Mouse (Mus musculus): Measurements from ENCODE around the gene Oosp1. TPM values are rescaled to one million over a fixed set of nuclear protein-coding genes. Genes with fewer than 3 reads are reported as not detected.

The Oosp1 gene
- polyA plus RNA-seq, 1 experiment from 2014 or later = not detected

DNA sequence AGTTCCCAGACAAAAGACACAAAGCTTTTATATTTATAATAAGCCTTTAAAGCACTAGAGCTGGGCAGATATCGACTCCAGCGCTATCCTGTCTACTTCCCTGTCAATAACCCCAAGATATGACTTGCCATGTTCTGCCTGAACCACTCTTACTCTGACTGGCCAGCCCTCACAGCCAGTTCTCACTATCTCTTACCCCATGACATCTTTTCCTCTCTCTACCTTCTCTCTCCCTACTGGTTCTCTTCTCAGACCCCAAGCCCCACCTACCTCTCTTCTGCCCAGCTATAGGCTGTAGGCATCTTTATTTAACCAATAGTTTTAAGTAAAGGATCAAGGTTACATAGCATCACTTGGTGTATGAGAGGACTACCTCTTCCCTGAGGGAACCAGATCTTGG is 56.6 kb downstream of the Oosp1 start:
- no peaks in the 10 kb centered on the region for H3K27me3 ChIP-seq (ENCODE audit: control insufficient read depth, insufficient read depth, low read length)
- H3K4me2 ChIP-seq (ENCODE audit: low read depth, low read length) = no peak overlapping the region
- H3K4me3 ChIP-seq (replicated peaks; ENCODE audit: low read length) = no peak overlapping the region
- H3K27ac ChIP-seq (ENCODE audit: low read length) = no peak overlapping the region
- H3K9ac ChIP-seq (ENCODE audit: low read length) = no peak overlapping the region
- H3K9me3 ChIP-seq (replicated peaks; ENCODE audit: control insufficient read depth, low read length) = no peaks in the 10 kb centered on the region
- H3K4me1 ChIP-seq (ENCODE audit: control insufficient read depth, insufficient read depth, low read length) = no peaks in the 10 kb centered on the region
- 57% methylated on average over 2 of the region's 2 CpGs for WGBS
- no peak for ATAC-seq (ENCODE audit: insufficient read depth, low FRiP score)
- no peaks in the 10 kb centered on the region for H3K36me3 ChIP-seq (ENCODE audit: control insufficient read depth, insufficient read depth, low read length)

DNA sequence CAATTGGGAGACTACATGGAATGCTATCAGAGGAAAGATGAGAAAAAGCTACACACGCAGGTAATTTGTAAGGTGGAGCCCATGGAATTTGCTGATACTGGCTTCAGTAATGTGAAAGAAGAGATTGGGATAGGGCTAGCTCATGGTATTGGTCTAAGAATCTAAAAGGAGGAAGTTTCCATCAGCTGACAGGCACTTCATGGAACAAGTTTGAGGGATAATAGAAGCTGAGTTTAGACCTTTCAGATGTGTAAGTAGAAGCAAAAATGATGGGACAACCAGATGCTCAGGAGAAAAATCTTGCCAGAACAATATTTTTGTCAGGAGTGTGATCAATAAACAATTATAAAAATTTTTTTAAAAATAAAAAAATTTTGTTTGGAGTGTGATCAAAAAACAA is 57.2 kb downstream of the Oosp1 start:
- WGBS = 80% methylated on average over 1 of the region's 1 CpGs
- Histone ChIP-seq H3K9ac (ENCODE audit: low read length) (no peak overlapping the region), H3K27ac (ENCODE audit: low read length) (no peak overlapping the region), H3K4me1 (ENCODE audit: control insufficient read depth, insufficient read depth, low read length) (no peaks in the 10 kb centered on the region), H3K4me2 (ENCODE audit: low read depth, low read length) (no peak overlapping the region), H3K36me3 (ENCODE audit: control insufficient read depth, insufficient read depth, low read length) (no peaks in the 10 kb centered on the region), H3K9me3 (replicated peaks; ENCODE audit: control insufficient read depth, low read length) (no peaks in the 10 kb centered on the region), H3K27me3 (ENCODE audit: control insufficient read depth, insufficient read depth, low read length) (no peaks in the 10 kb centered on the region), H3K4me3 (replicated peaks; ENCODE audit: low read length) (no peak overlapping the region)
- no peak for ATAC-seq (ENCODE audit: insufficient read depth, low FRiP score)

DNA sequence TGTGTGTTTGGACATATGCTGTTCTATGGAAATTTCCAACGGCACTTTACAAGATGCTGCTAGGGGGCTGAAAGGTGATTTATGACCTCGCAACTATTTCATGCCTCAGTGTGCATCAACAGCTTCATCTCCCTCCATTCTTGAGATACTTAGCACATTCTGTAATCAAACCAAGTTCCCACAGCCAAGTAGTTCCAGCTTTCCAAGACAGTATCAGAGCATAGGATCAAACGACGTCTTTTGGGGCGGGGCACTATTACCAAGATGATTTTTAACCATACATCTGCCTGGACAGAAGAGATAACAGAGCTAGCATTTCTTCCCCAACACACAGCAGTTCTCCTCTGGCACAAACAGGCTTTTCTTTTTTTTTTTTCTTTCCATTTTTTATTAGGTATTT is 65.7 kb downstream of the Oosp1 start:
- Histone ChIP-seq H3K4me2 (ENCODE audit: low read depth, low read length) (no peak overlapping the region), H3K9ac (ENCODE audit: low read length) (no peak overlapping the region), H3K27me3 (ENCODE audit: control insufficient read depth, insufficient read depth, low read length) (no peaks in the 10 kb centered on the region), H3K4me1 (ENCODE audit: control insufficient read depth, insufficient read depth, low read length) (no peaks in the 10 kb centered on the region), H3K36me3 (ENCODE audit: control insufficient read depth, insufficient read depth, low read length) (no peaks in the 10 kb centered on the region), H3K4me3 (replicated peaks; ENCODE audit: low read length) (no peak overlapping the region), H3K9me3 (replicated peaks; ENCODE audit: control insufficient read depth, low read length) (no peaks in the 10 kb centered on the region), H3K27ac (ENCODE audit: low read length) (no peak overlapping the region)
- WGBS = 56% methylated on average over 5 of the region's 5 CpGs
- ATAC-seq (ENCODE audit: insufficient read depth, low FRiP score) = no peak

DNA sequence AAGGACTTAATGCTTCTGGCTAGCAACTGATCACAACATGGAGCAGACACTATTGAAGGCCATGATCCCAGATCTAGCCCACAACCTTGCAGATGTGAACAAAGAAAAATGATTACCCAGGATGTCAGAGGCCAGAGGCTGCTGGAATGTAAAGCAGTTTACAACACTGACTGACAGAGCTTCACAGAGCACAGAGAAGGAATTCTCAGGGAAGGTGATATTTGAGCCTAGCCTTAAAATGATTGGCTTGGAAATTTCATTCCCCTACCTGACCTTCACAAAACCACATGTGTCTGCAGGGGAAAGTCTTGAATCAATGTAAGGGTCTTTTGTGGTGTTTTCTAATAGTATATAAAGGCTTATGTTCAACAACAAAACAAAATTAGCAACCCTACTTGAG is 66.2 kb downstream of the Oosp1 start:
- Histone ChIP-seq H3K9ac (ENCODE audit: low read length) (no peak overlapping the region), H3K27ac (ENCODE audit: low read length) (no peak overlapping the region), H3K9me3 (replicated peaks; ENCODE audit: control insufficient read depth, low read length) (no peaks in the 10 kb centered on the region), H3K27me3 (ENCODE audit: control insufficient read depth, insufficient read depth, low read length) (no peaks in the 10 kb centered on the region), H3K36me3 (ENCODE audit: control insufficient read depth, insufficient read depth, low read length) (no peaks in the 10 kb centered on the region), H3K4me1 (ENCODE audit: control insufficient read depth, insufficient read depth, low read length) (no peaks in the 10 kb centered on the region), H3K4me3 (replicated peaks; ENCODE audit: low read length) (no peak overlapping the region), H3K4me2 (ENCODE audit: low read depth, low read length) (no peak overlapping the region)
- no peak for ATAC-seq (ENCODE audit: insufficient read depth, low FRiP score)

DNA sequence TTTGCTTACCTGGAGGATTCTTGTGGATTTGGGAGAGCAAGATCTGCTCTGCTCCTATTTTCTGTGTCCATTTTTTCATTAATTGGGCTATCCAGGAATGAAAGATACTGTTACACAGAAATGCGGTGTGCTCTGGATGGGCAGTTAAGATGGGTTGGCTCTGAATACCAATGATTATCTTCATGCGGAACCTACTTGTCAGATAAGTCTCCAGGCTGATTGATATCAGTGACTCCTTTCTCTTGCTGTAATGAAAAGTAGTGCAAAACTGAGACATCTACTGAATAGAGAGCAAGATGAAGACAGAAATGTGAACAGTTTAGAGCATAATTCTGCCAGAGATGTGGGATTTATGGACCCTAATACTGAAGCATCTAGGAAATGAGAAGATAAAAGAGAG is 67.4 kb downstream of the Oosp1 start, which contains the start of gene Ms4a2:
Ms4a2 (minus strand) TSS at position 169 of the 400 bp plus-strand sequence.
- Histone ChIP-seq H3K4me2 (ENCODE audit: low read depth, low read length) (no peak within 1 kb of the TSS), H3K9ac (ENCODE audit: low read length) (no peak within 1 kb of the TSS), H3K27ac (ENCODE audit: low read length) (no peak within 1 kb of the TSS), H3K36me3 (ENCODE audit: control insufficient read depth, insufficient read depth, low read length) (no peaks in the 10 kb centered on the region), H3K27me3 (ENCODE audit: control insufficient read depth, insufficient read depth, low read length) (no peaks in the 10 kb centered on the region), H3K9me3 (replicated peaks; ENCODE audit: control insufficient read depth, low read length) (no peaks in the 10 kb centered on the region), H3K4me3 (replicated peaks; ENCODE audit: low read length) (no peak within 1 kb of the TSS), H3K4me1 (ENCODE audit: control insufficient read depth, insufficient read depth, low read length) (no peaks in the 10 kb centered on the region)
- no peak for ATAC-seq (ENCODE audit: insufficient read depth, low FRiP score)
- 78% methylated on average over 2 of the region's 2 CpGs for WGBS

DNA sequence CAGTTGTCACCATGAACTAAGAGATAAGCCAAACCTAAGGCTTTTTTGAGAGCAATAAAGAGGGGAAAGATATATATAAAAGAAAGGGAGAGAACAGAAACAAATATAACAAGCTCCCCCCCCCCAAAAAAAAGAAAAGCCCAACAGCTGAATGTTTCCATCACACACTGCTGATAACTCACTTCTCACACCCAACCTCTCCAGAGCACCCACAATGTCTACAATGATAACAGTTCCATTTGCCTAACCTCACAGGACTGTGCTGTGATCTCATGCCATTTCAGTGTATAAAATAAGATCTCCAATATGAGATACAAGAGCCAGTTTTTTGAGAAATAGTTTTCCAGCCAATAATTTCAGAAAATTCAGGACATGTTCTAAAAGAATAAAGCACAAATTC is 73.0 kb downstream of the Oosp1 start:
- Histone ChIP-seq H3K36me3 (ENCODE audit: control insufficient read depth, insufficient read depth, low read length) (no peaks in the 10 kb centered on the region), H3K4me1 (ENCODE audit: control insufficient read depth, insufficient read depth, low read length) (no peaks in the 10 kb centered on the region), H3K9me3 (replicated peaks; ENCODE audit: control insufficient read depth, low read length) (no peaks in the 10 kb centered on the region), H3K4me3 (replicated peaks; ENCODE audit: low read length) (no peak overlapping the region), H3K4me2 (ENCODE audit: low read depth, low read length) (no peak overlapping the region), H3K27me3 (ENCODE audit: control insufficient read depth, insufficient read depth, low read length) (no peaks in the 10 kb centered on the region), H3K27ac (ENCODE audit: low read length) (no peak overlapping the region), H3K9ac (ENCODE audit: low read length) (no peak overlapping the region)
- no peak for ATAC-seq (ENCODE audit: insufficient read depth, low FRiP score)

Other genes with a start within 250 kb of the Oosp1 start
- gene Ms4a4b, start 247.6 kb downstream of the Oosp1 start, polyA plus RNA-seq (2015; fragmentation: Nextera tagmentation; extraction: Ambion mirVana) = 0.56 and 1.1 TPM in 2 replicates
- 9.3 and 12.4 TPM in 2 replicates for gene Ms4a6c, start 221.8 kb downstream of the Oosp1 start, polyA plus RNA-seq (2015; fragmentation: Nextera tagmentation; extraction: Ambion mirVana)
- gene Gm8369, start 205.2 kb downstream of the Oosp1 start, polyA plus RNA-seq (2015; fragmentation: Nextera tagmentation; extraction: Ambion mirVana) = 0.17 and 0.29 TPM in 2 replicates
- 7.4 and 8.4 TPM in 2 replicates for gene Ms4a6b, start 174.6 kb downstream of the Oosp1 start, polyA plus RNA-seq (2015; fragmentation: Nextera tagmentation; extraction: Ambion mirVana)
- gene Ms4a4d, start 154.3 kb downstream of the Oosp1 start, polyA plus RNA-seq (2015; fragmentation: Nextera tagmentation; extraction: Ambion mirVana) = 4.8 and 5.1 TPM in 2 replicates
- gene Ms4a6d, start 86.3 kb downstream of the Oosp1 start, polyA plus RNA-seq (2015; fragmentation: Nextera tagmentation; extraction: Ambion mirVana) = 5.3 and 6.6 TPM in 2 replicates
- gene Ms4a2, start 67.4 kb downstream of the Oosp1 start, polyA plus RNA-seq (2015; fragmentation: Nextera tagmentation; extraction: Ambion mirVana) = 0.34 and 1.1 TPM in 2 replicates
- gene Ms4a3, start 50.3 kb downstream of the Oosp1 start, polyA plus RNA-seq (2015; fragmentation: Nextera tagmentation; extraction: Ambion mirVana) = 1.4 and 1.6 TPM in 2 replicates
- gene Oosp2, start 30.6 kb downstream of the Oosp1 start, polyA plus RNA-seq (2015; fragmentation: Nextera tagmentation; extraction: Ambion mirVana) = not detected in 2 replicates
- gene Oosp3, start 5.9 kb upstream of the Oosp1 start, polyA plus RNA-seq (2015; fragmentation: Nextera tagmentation; extraction: Ambion mirVana) = not detected in 2 replicates
- 9.9 and 15.4 TPM in 2 replicates for gene Gif, start 56.4 kb upstream of the Oosp1 start, polyA plus RNA-seq (2015; fragmentation: Nextera tagmentation; extraction: Ambion mirVana)
- gene Mrpl16, start 79.2 kb upstream of the Oosp1 start, polyA plus RNA-seq (2015; fragmentation: Nextera tagmentation; extraction: Ambion mirVana) = 51.7 and 53.0 TPM in 2 replicates
- 20.2 and 22.7 TPM in 2 replicates for gene Stx3, start 128.3 kb upstream of the Oosp1 start, polyA plus RNA-seq (2015; fragmentation: Nextera tagmentation; extraction: Ambion mirVana)
- gene Olfr1417, start 148.1 kb upstream of the Oosp1 start, polyA plus RNA-seq (2015; fragmentation: Nextera tagmentation; extraction: Ambion mirVana) = 0.13 TPM in 1 of 2 replicates, not detected in the other
- not detected in 2 replicates for gene Olfr1418, start 169.9 kb upstream of the Oosp1 start, polyA plus RNA-seq (2015; fragmentation: Nextera tagmentation; extraction: Ambion mirVana)
- gene Olfr1419, start 184.0 kb upstream of the Oosp1 start, polyA plus RNA-seq (2015; fragmentation: Nextera tagmentation; extraction: Ambion mirVana) = not detected in 2 replicates
- 0.06 TPM in 1 of 2 replicates, not detected in the other for gene Olfr1420, start 195.4 kb upstream of the Oosp1 start, polyA plus RNA-seq (2015; fragmentation: Nextera tagmentation; extraction: Ambion mirVana)
- gene Patl1, start 221.2 kb upstream of the Oosp1 start, polyA plus RNA-seq (2015; fragmentation: Nextera tagmentation; extraction: Ambion mirVana) = 16.6 and 16.9 TPM in 2 replicates